Mouse (Mus musculus) lung, embryonic 16.5 days (tissue): ENCODE data around the gene Olfr1118. TPM values are rescaled to one million over a fixed set of nuclear protein-coding genes. Genes with fewer than 3 reads are reported as not detected.
"Not testable (repeated sequence)": the region's sequence is repeated elsewhere in the genome, so short reads cannot be mapped to it uniquely, and the experiment has no call there.

Experiments
- ATAC-seq: fragments of 200-750 bp; cut with Nextera tagmentation; 2 replicates; pipeline ENCODE4 v1.8.0; 2017; ENCODE audit warnings: low read depth, mild to moderate bottlenecking, moderate library complexity
- H3K27ac ChIP-seq: fragments of 300-500 bp; sonication (generic); 2 replicates; pipeline ENCODE4 v1.5.1; 2014; ENCODE audit warnings: mild to moderate bottlenecking, control low read depth, low read length
- H3K27me3 ChIP-seq: fragments of 300-500 bp; sonication (generic); 2 replicates; pipeline ENCODE4 v1.6.1; 2014; ENCODE audit warnings: low read depth, low read length, mixed read lengths; ENCODE audit not compliant: control insufficient read depth, insufficient read depth
- H3K36me3 ChIP-seq: fragments of 300-500 bp; sonication (generic); 2 replicates; pipeline ENCODE4 v1.6.1; 2014; ENCODE audit warnings: low read length; ENCODE audit not compliant: control insufficient read depth, insufficient read depth
- H3K4me1 ChIP-seq: fragments of 300-500 bp; sonication (generic); replicated peaks from 2 replicates; pipeline ENCODE4 v1.6.1; 2014; ENCODE audit warnings: low read length, mixed read lengths; ENCODE audit not compliant: control insufficient read depth, insufficient read depth
- H3K4me2 ChIP-seq: fragments of 300-500 bp; sonication (generic); 2 replicates; pipeline ENCODE4 v1.6.1; 2014; ENCODE audit warnings: low read depth, low read length, control low read depth
- H3K4me3 ChIP-seq: fragments of 300-500 bp; sonication (generic); 2 replicates; pipeline ENCODE4 v1.5.1; 2014; ENCODE audit warnings: mild to moderate bottlenecking, low read length, control low read depth
- H3K9ac ChIP-seq: fragments of 300-500 bp; sonication (generic); 2 replicates; pipeline ENCODE4 v1.6.1; 2014; ENCODE audit warnings: low read length, control low read depth
- H3K9me3 ChIP-seq: fragments of 300-500 bp; sonication (generic); 2 replicates; pipeline ENCODE4 v1.6.1; 2016; ENCODE audit warnings: low read length; ENCODE audit not compliant: control insufficient read depth
- WGBS: fragments of 180-500 bp; shearing (Covaris S2); extraction: QIAGEN DNeasy Blood & Tissue Kit; methylation state at CpG from one replicate; pipeline ENCODE4 v1.1.7; 2014; 5-methylcytosine and 5-hydroxymethylcytosine counted together
- polyA plus RNA-seq: library from polyadenylated mRNA; unstranded; fragments of >200 nt; fragmentation: Nextera tagmentation; extraction: Ambion mirVana; gene quantifications from 2 replicates; pipeline ENCODE4 v1.2.1, GENCODE M21; 2015

Gene Olfr1118
- polyA plus RNA-seq: not detected in 2 replicates

GRCm38 (mm10) chr2:87307281-87307680 lies at the start of gene Olfr1118:
Olfr1118 (plus strand) TSS chr2:87307581.
- no peaks in the 10 kb centered on the region for H3K27me3 ChIP-seq
- H3K9ac ChIP-seq: no peak within 1 kb of the TSS
- H3K4me2 ChIP-seq: no peak within 1 kb of the TSS
- ATAC-seq: no peak
- no peak within 1 kb of the TSS for H3K27ac ChIP-seq
- H3K4me3 ChIP-seq: no peak within 1 kb of the TSS
- H3K9me3 ChIP-seq: no peaks in the 10 kb centered on the region
- H3K4me1 ChIP-seq: no peaks in the 10 kb centered on the region
- no peaks in the 10 kb centered on the region for H3K36me3 ChIP-seq
- 45% methylated on average over 1 of the region's 1 CpGs for WGBS

- Histone ChIP-seq H3K9ac (no peak within 1 kb of the TSS), H3K4me2 (no peak within 1 kb of the TSS), H3K9me3 (no peaks in the 10 kb centered on the region), H3K27me3 (no peaks in the 10 kb centered on the region), H3K4me1 (no peaks in the 10 kb centered on the region), H3K27ac (no peak within 1 kb of the TSS), H3K36me3 (no peaks in the 10 kb centered on the region), H3K4me3 (no peak within 1 kb of the TSS)
- ATAC-seq: no peak
- 75% methylated on average over 1 of the region's 1 CpGs for WGBS
Observed at GRCm38 (mm10) chr2:87267234-87267633, 40.1 kb upstream of the Olfr1118 start, which contains the start of gene Olfr1116. Olfr1116 (plus strand) TSS chr2:87267534.

GRCm38 (mm10) chr2:87293977-87294376 lies 13.4 kb upstream of the Olfr1118 start:
- ATAC-seq, H3K4me2 ChIP-seq: not testable (repeated sequence)

GRCm38 (mm10) chr2:87354515-87354914 lies 47.1 kb downstream of the Olfr1118 start, which contains the start of gene Olfr1120:
Olfr1120 (plus strand) TSS chr2:87354815.
- ATAC-seq: no peak
- WGBS: 41% methylated on average over 2 of the region's 2 CpGs

More at GRCm38 (mm10) chr2:87293977-87294376, 13.4 kb upstream of the Olfr1118 start:
- H3K4me3 ChIP-seq, H3K36me3 ChIP-seq, H3K27me3 ChIP-seq, H3K4me1 ChIP-seq, H3K27ac ChIP-seq, H3K9ac ChIP-seq, H3K9me3 ChIP-seq: not testable (repeated sequence)

GRCm38 (mm10) chr2:87360121-87360520 lies 52.7 kb downstream of the Olfr1118 start:
- not testable (repeated sequence) for H3K4me1 ChIP-seq, H3K4me3 ChIP-seq, H3K27me3 ChIP-seq, H3K36me3 ChIP-seq, H3K9me3 ChIP-seq, ATAC-seq, H3K27ac ChIP-seq, H3K9ac ChIP-seq, H3K4me2 ChIP-seq
- WGBS: 97% methylated on average over 2 of the region's 2 CpGs

More at GRCm38 (mm10) chr2:87354515-87354914, 47.1 kb downstream of the Olfr1118 start, which contains the start of gene Olfr1120:
- Histone ChIP-seq H3K4me1 (no peaks in the 10 kb centered on the region), H3K9me3 (no peaks in the 10 kb centered on the region), H3K27me3 (no peaks in the 10 kb centered on the region), H3K36me3 (no peaks in the 10 kb centered on the region), H3K27ac (no peak within 1 kb of the TSS), H3K4me2 (no peak within 1 kb of the TSS), H3K4me3 (no peak within 1 kb of the TSS), H3K9ac (no peak within 1 kb of the TSS)

Other genes starting within 250 kb of the Olfr1118 start
- not detected in 2 replicates for gene Olfr1107, start 231.8 kb upstream of the Olfr1118 start, polyA plus RNA-seq
- not detected in 2 replicates for gene Olfr1109, start 211.6 kb upstream of the Olfr1118 start, polyA plus RNA-seq
- not detected in 2 replicates for gene Olfr259, start 193.0 kb upstream of the Olfr1118 start, polyA plus RNA-seq
- not detected in 2 replicates for gene Olfr1110, start 167.3 kb upstream of the Olfr1118 start, polyA plus RNA-seq
- not detected in 2 replicates for gene Olfr1111, start 155.0 kb upstream of the Olfr1118 start, polyA plus RNA-seq
- not detected in 2 replicates for gene Olfr1112, start 119.8 kb upstream of the Olfr1118 start, polyA plus RNA-seq
- gene Olfr1113, start 98.6 kb upstream of the Olfr1118 start, polyA plus RNA-seq: not detected in 2 replicates
- not detected in 2 replicates for gene Olfr1115, start 59.6 kb upstream of the Olfr1118 start, polyA plus RNA-seq
- not detected in 2 replicates for gene Olfr1116, start 40.0 kb upstream of the Olfr1118 start, polyA plus RNA-seq
- not detected in 2 replicates for gene Olfr1120, start 47.2 kb downstream of the Olfr1118 start, polyA plus RNA-seq
- gene Olfr1121, start 62.3 kb downstream of the Olfr1118 start, polyA plus RNA-seq: not detected in 2 replicates
- not detected in 2 replicates for gene Olfr1122, start 78.3 kb downstream of the Olfr1118 start, polyA plus RNA-seq
- not detected in 2 replicates for gene Olfr1123, start 109.1 kb downstream of the Olfr1118 start, polyA plus RNA-seq
- gene Olfr1124, start 122.7 kb downstream of the Olfr1118 start, polyA plus RNA-seq: 0.06 TPM in 1 of 2 replicates, not detected in the other
- not detected in 2 replicates for gene Olfr1126, start 146.4 kb downstream of the Olfr1118 start, polyA plus RNA-seq
- gene Pramel7, start 189.5 kb downstream of the Olfr1118 start, polyA plus RNA-seq: not detected in 2 replicates
- gene Pramel6, start 199.0 kb downstream of the Olfr1118 start, polyA plus RNA-seq: not detected in 2 replicates
- gene Olfr153, start 224.2 kb downstream of the Olfr1118 start, polyA plus RNA-seq: not detected in 2 replicates
- gene Olfr1128, start 238.0 kb downstream of the Olfr1118 start, polyA plus RNA-seq: not detected in 2 replicates